Mouse (Mus musculus) lung, postnatal 25 days (tissue): ENCODE results near the gene Mrps11.

Experiments used
- DNase-seq: peaks from one replicate; pipeline ENCODE4 v3.0.0; 2022; ENCODE audit warnings: low spot score

Gene Mrps11

GRCm38 (mm10) chr7:78793895-78794570 is 11.1 kb downstream of the Mrps11 start:
- no peak for DNase-seq

DNA sequence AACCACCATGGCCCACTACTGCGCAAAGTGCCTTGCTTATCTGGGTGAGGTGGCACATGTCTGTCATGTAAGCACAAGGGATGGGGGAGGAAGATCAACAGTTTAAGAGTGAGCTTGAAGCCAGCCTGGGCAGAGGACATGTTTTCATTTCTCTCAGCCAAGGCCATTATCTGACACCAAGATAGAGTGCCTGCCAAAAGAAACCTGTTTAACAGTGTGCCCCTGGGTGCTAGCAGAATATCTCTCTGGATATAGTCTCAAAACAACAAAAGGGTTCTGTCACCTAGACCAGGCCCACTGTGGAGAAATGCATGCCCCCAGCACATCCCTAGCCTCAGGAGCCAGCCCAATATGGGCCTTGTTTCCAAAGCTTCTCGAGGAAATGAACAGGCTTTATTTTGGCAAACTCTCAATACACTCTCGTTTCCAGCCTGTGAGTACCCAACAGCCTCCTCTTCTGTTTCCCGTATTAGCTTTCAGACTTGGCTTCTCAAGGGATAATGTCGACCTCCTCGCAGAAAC is 11.7 kb downstream of the Mrps11 start:
- no peak for DNase-seq

GRCm38 (mm10) chr7:78796624-78797023 is 13.7 kb downstream of the Mrps11 start:
- DNase-seq: no peak

GRCm38 (mm10) chr7:78797843-78798455 is 15.0 kb downstream of the Mrps11 start:
- no peak for DNase-seq

DNA sequence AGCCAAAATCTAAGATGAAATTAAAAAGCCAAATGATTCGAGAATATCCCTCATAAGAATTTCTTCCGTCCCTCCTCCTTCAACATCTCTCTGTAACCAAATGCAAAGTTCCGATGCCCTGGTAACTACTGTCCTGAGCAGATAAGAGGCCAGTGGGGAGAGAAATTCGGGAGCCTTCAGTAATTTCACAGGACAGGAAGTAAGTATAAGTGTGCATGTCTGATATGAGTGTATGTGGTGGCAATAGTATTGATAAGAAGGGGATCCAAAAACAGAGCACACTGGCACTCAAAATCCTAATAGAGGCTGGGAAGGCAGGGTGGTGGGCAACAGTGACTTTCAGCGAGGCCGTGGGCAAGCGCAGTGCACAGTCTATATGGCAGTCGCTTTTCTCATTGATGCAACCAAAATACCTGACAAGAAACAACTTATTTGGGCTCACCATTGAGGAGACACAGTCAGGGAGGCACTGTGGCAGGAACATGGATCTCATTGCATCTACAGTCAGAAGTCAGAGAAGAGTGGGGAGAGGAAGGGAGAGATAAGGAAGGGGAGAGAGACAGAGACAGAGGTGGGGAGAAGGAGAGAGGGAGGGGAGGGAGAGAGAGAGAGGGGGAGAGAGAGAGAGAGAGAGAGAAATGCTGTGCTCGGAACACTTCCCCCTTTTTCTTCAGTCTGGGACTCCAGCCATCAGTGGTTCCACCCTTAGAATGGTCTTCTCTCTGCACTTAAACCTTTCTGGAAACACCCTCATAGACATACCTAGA is 17.0 kb downstream of the Mrps11 start:
- DNase-seq: no peak

DNA sequence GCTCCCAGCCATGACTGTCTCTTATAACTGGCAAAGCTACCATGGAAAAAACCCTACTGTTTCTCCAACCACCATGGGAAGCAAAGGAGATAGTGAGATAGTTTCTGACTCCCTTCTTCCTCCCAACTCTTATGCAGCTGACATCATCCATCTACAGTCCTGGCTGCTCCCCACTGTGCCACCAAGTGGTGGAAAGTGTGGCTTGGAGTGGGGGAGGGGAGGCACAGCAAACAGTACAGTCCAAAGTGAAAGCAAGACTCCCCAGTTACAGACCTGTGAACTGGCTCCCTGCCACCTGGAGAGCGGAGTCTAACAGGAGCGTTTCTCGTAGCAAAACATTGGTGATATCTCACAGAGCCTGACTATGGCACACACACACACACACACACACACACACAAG is 20.9 kb downstream of the Mrps11 start:
- no peak for DNase-seq

GRCm38 (mm10) chr7:78807192-78807591 is 24.3 kb downstream of the Mrps11 start:
- no peak for DNase-seq

- DNase-seq: no peak
These were observed 30.9 kb downstream of the Mrps11 start for GRCm38 (mm10) chr7:78813791-78814190.

GRCm38 (mm10) chr7:78814766-78815165 is 31.8 kb downstream of the Mrps11 start:
- no peak for DNase-seq

DNA sequence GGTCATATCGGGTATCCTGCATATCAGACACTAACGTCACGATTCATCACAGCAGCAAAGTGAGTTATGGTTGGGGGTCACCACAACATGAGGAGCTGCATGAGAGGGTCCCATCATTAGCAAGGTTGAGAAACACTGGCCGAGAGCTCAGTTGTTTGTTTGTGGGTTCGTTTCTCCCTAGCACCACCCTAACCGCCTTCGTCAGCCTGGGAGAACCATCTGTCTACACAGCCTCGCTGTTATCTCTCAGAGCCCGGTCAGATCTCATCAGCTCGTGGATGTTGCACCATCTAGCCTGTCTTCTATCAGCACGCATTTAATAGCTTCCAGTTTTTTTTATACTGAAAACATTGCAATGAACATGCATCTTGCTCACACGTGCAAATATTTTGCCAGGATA is 35.4 kb downstream of the Mrps11 start:
- no peak for DNase-seq

- DNase-seq: no peak
These were observed 43.9 kb downstream of the Mrps11 start for GRCm38 (mm10) chr7:78826682-78827385.

GRCm38 (mm10) chr7:78827749-78828362 is 44.9 kb downstream of the Mrps11 start:
- DNase-seq: no peak

DNA sequence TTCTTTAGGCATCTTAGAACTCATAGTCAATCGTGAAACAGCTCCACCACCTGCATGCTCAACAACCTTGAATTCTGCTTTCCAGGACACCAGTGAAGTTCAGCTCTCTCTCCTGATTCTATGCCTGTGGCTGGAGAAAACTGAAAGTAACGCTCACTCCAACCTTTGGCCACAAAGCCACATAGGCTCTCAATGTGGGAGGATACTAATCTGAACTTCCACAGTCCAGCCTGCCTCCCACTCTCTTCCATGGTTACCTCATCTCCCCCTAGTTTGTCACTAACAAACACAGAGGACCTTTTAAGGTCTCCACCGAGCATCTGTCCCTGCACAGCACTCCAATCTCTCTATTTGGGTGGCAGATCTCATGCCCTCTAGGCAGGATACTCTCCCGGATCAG is 52.7 kb downstream of the Mrps11 start:
- no peak for DNase-seq

DNA sequence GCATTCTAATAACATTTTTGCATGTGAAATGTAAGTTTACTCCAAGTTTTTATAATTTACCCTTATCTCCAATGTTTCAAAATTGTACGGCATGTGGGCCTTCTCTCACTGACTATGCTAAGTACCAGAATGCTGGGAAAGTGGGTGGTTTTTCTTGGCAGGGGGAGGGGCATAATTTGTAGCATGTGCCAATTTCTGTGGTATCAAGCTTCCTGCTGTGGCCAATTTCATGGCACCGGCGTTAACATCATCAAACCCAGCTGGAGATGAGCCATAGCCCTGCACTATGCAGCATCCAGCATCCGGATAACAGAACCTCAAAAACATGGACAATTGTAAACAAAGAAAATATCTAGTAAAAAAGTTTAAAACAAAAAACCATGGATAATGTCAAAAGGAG is 54.3 kb downstream of the Mrps11 start:
- no peak for DNase-seq

- no peak for DNase-seq
These were observed 58.7 kb downstream of the Mrps11 start for GRCm38 (mm10) chr7:78841601-78842000.
